ENCODE assay signal across 8 mouse cellular contexts in the genomic region with DNA sequence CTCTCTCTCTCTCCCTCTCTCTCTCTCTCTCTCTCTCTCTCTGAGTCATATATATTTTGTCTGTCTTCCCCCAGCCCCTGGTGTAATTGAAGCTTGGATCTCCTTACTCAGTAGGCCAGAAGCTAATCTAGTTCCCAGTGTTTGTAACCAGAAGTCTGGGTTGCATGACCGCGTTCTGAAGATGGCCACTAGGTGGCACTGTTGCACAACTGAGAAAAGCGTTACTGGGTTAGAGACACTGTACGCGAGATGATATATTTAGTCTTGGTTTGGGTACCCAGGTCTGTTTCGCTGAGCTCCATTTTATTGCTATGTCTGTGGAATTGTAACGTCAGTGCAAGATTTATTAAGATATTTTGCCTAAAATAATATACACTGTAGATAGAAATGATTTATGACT. TPM values are rescaled to one million over a fixed set of nuclear protein-coding genes. Genes with fewer than 3 reads are reported as not detected.
DNase-seq lines count a peak whose midpoint lies in the region; ATAC-seq and TF ChIP-seq lines count a peak whose summit lies in the region.

No protein-coding gene starts in this region.

- no peaks in the 10 kb centered on the region for H3K9me3 ChIP-seq in limb, embryonic 10.5 days (replicated peaks)
- H3K9me3 ChIP-seq in midbrain, postnatal 0 days (ENCODE audit: low read length) = no peaks in the 10 kb centered on the region

- H3K4me1 ChIP-seq in limb, embryonic 10.5 days = no peaks in the 10 kb centered on the region
- H3K4me1 ChIP-seq in midbrain, postnatal 0 days (ENCODE audit: insufficient read depth, low read length) = no peaks in the 10 kb centered on the region

- H3K4me2 ChIP-seq in midbrain, postnatal 0 days (ENCODE audit: low read depth, low read length, poor library complexity, severe bottlenecking) = no peak overlapping the region

- peak; percentile 99 for TF ChIP-seq CTCF in midbrain, postnatal 0 days (IDR thresholded peaks at IDR 0.05)

- DNase-seq in B cell, adult 2 months = peak; percentile 77 to 78
- peak; percentile 82 for DNase-seq in adrenal gland, postnatal 14 days
- peak; percentile 77 for DNase-seq in embryo, embryonic 9.5 days (ENCODE audit: extremely low spot score)
- DNase-seq in gastrocnemius, postnatal 4 days (ENCODE audit: low spot score in 2 of 2) = peak; percentile 64 to 66
- DNase-seq in kidney, adult 8-10 months = peak; percentile 39 to 80
- peak; percentile 87 for DNase-seq in limb, embryonic 10.5 days (ENCODE audit: low spot score)
- DNase-seq in midbrain, postnatal 0 days (ENCODE audit: low spot score) = peak; percentile 93
- peak; percentile 32 to 63 for DNase-seq in spleen, postnatal 14 days (ENCODE audit: low spot score in 2 of 2)

- 8% methylated on average over 7 of the region's 7 CpGs for WGBS in limb, embryonic 10.5 days
- 2% methylated on average over 7 of the region's 7 CpGs for WGBS in midbrain, postnatal 0 days

- peak; percentile 69; the same call in 1 of the 2 replicates for ATAC-seq in midbrain, postnatal 0 days (ENCODE audit: low FRiP score)

- no peaks in the 10 kb centered on the region for H3K36me3 ChIP-seq in limb, embryonic 10.5 days
- no peaks in the 10 kb centered on the region for H3K36me3 ChIP-seq in midbrain, postnatal 0 days (ENCODE audit: insufficient read depth, low read length)

- no peak overlapping the region for H3K4me3 ChIP-seq in limb, embryonic 10.5 days
- no peak overlapping the region for H3K4me3 ChIP-seq in midbrain, postnatal 0 days (ENCODE audit: low read depth, low read length)

- H3K9ac ChIP-seq in midbrain, postnatal 0 days (replicated peaks; ENCODE audit: low read length, poor library complexity, severe bottlenecking) = no peak overlapping the region

- H3K27me3 ChIP-seq in limb, embryonic 10.5 days (ENCODE audit: low read depth, poor library complexity, severe bottlenecking) = no peaks in the 10 kb centered on the region
- H3K27me3 ChIP-seq in midbrain, postnatal 0 days (ENCODE audit: insufficient read depth, low read length) = no peaks in the 10 kb centered on the region

- H3K27ac ChIP-seq in limb, embryonic 10.5 days = no peak overlapping the region
- no peak overlapping the region for H3K27ac ChIP-seq in midbrain, postnatal 0 days (ENCODE audit: low read depth, low read length)

RNA-seq across cellular contexts. Expression of a gene that starts 31.1 kb away (rescaled TPM):
- 0.23 TPM in 1 of 2 replicates, not detected in the other for total RNA-seq in adrenal gland, postnatal 14 days (2021)
- total RNA-seq in gastrocnemius, postnatal 4 days (2021) = under 1 TPM; 0.18 to 0.20 TPM
- polyA plus RNA-seq in limb, embryonic 10.5 days (2016; fragmentation: Nextera tagmentation; extraction: Ambion mirVana) = 0.50 and 0.74 TPM in 2 replicates
- total RNA-seq in midbrain, postnatal 0 days (2014; rRNA removed) = not detected in 2 replicates
- 0.36 and 0.99 TPM in 2 replicates for polyA plus RNA-seq in midbrain, postnatal 0 days (2015; fragmentation: Nextera tagmentation; extraction: Ambion mirVana)

RNA-seq across cellular contexts. Expression of a gene that starts 34.7 kb away (rescaled TPM):
- total RNA-seq in adrenal gland, postnatal 14 days (2021) = 15.7 and 17.5 TPM in 2 replicates
- total RNA-seq in gastrocnemius, postnatal 4 days (2021) = 10 to 100 TPM; 13.5 to 15.7 TPM
- polyA plus RNA-seq in limb, embryonic 10.5 days (2016; fragmentation: Nextera tagmentation; extraction: Ambion mirVana) = 25.4 and 28.6 TPM in 2 replicates
- total RNA-seq in midbrain, postnatal 0 days (2014; rRNA removed) = 55.5 and 75.0 TPM in 2 replicates
- 65.4 and 74.9 TPM in 2 replicates for polyA plus RNA-seq in midbrain, postnatal 0 days (2015; fragmentation: Nextera tagmentation; extraction: Ambion mirVana)

RNA-seq across cellular contexts. Expression of a gene that starts 34.8 kb away (rescaled TPM):
- total RNA-seq in adrenal gland, postnatal 14 days (2021) = 108 and 120 TPM in 2 replicates
- 100 to 1,000 TPM; 132 TPM for total RNA-seq in gastrocnemius, postnatal 4 days (2021)
- 276 and 306 TPM in 2 replicates for polyA plus RNA-seq in limb, embryonic 10.5 days (2016; fragmentation: Nextera tagmentation; extraction: Ambion mirVana)
- 88.6 and 106 TPM in 2 replicates for total RNA-seq in midbrain, postnatal 0 days (2014; rRNA removed)
- polyA plus RNA-seq in midbrain, postnatal 0 days (2015; fragmentation: Nextera tagmentation; extraction: Ambion mirVana) = 160 and 163 TPM in 2 replicates

RNA-seq across cellular contexts. Expression of a gene that starts 53.8 kb away (rescaled TPM):
- 3.1 and 4.1 TPM in 2 replicates for total RNA-seq in adrenal gland, postnatal 14 days (2021)
- total RNA-seq in gastrocnemius, postnatal 4 days (2021) = 1 to 10 TPM; 2.6 to 2.7 TPM
- 18.3 and 18.4 TPM in 2 replicates for polyA plus RNA-seq in limb, embryonic 10.5 days (2016; fragmentation: Nextera tagmentation; extraction: Ambion mirVana)
- 3.4 and 5.2 TPM in 2 replicates for total RNA-seq in midbrain, postnatal 0 days (2014; rRNA removed)
- polyA plus RNA-seq in midbrain, postnatal 0 days (2015; fragmentation: Nextera tagmentation; extraction: Ambion mirVana) = 3.8 and 4.7 TPM in 2 replicates
